Comparison of ENCODE assay signal across 29 mouse cellular contexts in genomic region chr10:14267641-14268040, GRCm38 (mm10).
DNase-seq lines count a peak whose midpoint lies in the region; ATAC-seq lines count a peak whose summit lies in the region.
"Had no signal": no experiment of that assay in that cellular context is flagged by ENCODE, and none has a peak within 500 bp of the region (broad histone marks: within the 10 kb centered on the region; RNA-seq: fewer than 3 reads in every experiment).

No protein-coding gene starts in this region.

- H3K4me3 ChIP-seq in heart, embryonic 11.5 days (ENCODE audit: low read depth, low read length): no peak overlapping the region
- H3K4me3 ChIP-seq: forebrain, embryonic 10.5 days; heart, embryonic 13.5 days; hindbrain, embryonic 12.5 days; midbrain, embryonic 12.5 days; neural tube, embryonic 15.5 days; stomach, embryonic 15.5 days had no signal

- no peak overlapping the region for H3K4me2 ChIP-seq in heart, embryonic 11.5 days
- H3K4me2 ChIP-seq: heart, embryonic 13.5 days; hindbrain, embryonic 12.5 days; lung, embryonic 14.5 days; midbrain, embryonic 12.5 days; neural tube, embryonic 15.5 days; stomach, embryonic 15.5 days had no signal

- no peak overlapping the region for H3K27ac ChIP-seq in heart, embryonic 11.5 days (ENCODE audit: low read depth, low read length)
- H3K27ac ChIP-seq: forebrain, embryonic 10.5 days; heart, embryonic 13.5 days; hindbrain, embryonic 12.5 days; liver, embryonic 14.5 days; midbrain, embryonic 12.5 days; neural tube, embryonic 15.5 days; stomach, embryonic 15.5 days had no signal

- no peak overlapping the region for H3K9ac ChIP-seq in heart, embryonic 11.5 days (ENCODE audit: low read depth, low read length)
- H3K9ac ChIP-seq: heart, embryonic 13.5 days; hindbrain, embryonic 12.5 days; liver, embryonic 14.5 days; lung, embryonic 14.5 days; midbrain, embryonic 12.5 days; neural tube, embryonic 15.5 days; stomach, embryonic 15.5 days had no signal

- H3K27me3 ChIP-seq in heart, embryonic 11.5 days (ENCODE audit: control insufficient read depth, insufficient read depth, low read length): no peaks in the 10 kb centered on the region
- H3K27me3 ChIP-seq: CH12.LX; heart, embryonic 13.5 days; hindbrain, embryonic 12.5 days; midbrain, embryonic 12.5 days; neural tube, embryonic 15.5 days; stomach, embryonic 15.5 days had no signal

- no peaks in the 10 kb centered on the region for H3K9me3 ChIP-seq in heart, embryonic 11.5 days (replicated peaks; ENCODE audit: control insufficient read depth, low read length)
- H3K9me3 ChIP-seq: forebrain, embryonic 10.5 days; G1E; heart, embryonic 13.5 days; hindbrain, embryonic 12.5 days; midbrain, embryonic 12.5 days; neural tube, embryonic 15.5 days; stomach, embryonic 15.5 days had no signal

- H3K36me3 ChIP-seq in heart, embryonic 11.5 days (ENCODE audit: control insufficient read depth, insufficient read depth, low read length): no peaks in the 10 kb centered on the region
- H3K36me3 ChIP-seq: forebrain, embryonic 10.5 days; G1E; heart, embryonic 13.5 days; hindbrain, embryonic 12.5 days; midbrain, embryonic 12.5 days; neural tube, embryonic 15.5 days; stomach, embryonic 15.5 days had no signal

- 70% methylated on average over 3 of the region's 3 CpGs for WGBS in heart, embryonic 11.5 days (ENCODE audit: insufficient replicate concordance)

- ATAC-seq in heart, embryonic 11.5 days (replicated peaks; ENCODE audit: insufficient number of reproducible peaks, low FRiP score, low TSS enrichment): no peak
- ATAC-seq: intestine, postnatal 0 days; Patski had no signal

- DNase-seq in layer of hippocampus, adult 11-12 months (ENCODE audit: low spot score): peak; percentile 8
- DNase-seq in layer of hippocampus, postnatal 25 days (ENCODE audit: extremely low spot score in 1 of 2, low spot score in 1 of 2): no peak
- peak; percentile 21 to 39 for DNase-seq in right cerebral cortex, postnatal 10 days (ENCODE audit: low spot score in 2 of 2)
- DNase-seq in right cerebral cortex, postnatal 4 days: no peak
- peak; percentile 53 for DNase-seq in layer of hippocampus, adult 9-11 months
- DNase-seq in urinary bladder, postnatal 25 days (ENCODE audit: low spot score): no peak
- DNase-seq: adrenal gland, postnatal 36 days; B cell, adult 2 months; cerebellum, adult 11 months; cerebellum, postnatal 10 days; gastrocnemius, postnatal 25 days; heart, adult 18-20 months; heart, postnatal 14 days; kidney, postnatal 36 days; lung, embryonic 14.5 days; thymus, adult 2 months; thymus, postnatal 4 days had no signal

- H3K4me1 ChIP-seq in heart, embryonic 11.5 days (ENCODE audit: control insufficient read depth, insufficient read depth, low read length): no peaks in the 10 kb centered on the region
- H3K4me1 ChIP-seq: forebrain, embryonic 10.5 days; heart, embryonic 13.5 days; hindbrain, embryonic 12.5 days; midbrain, embryonic 12.5 days; neural tube, embryonic 15.5 days; stomach, embryonic 15.5 days had no signal

Comparison
In these comparisons a context has a peak if more than half of its experiments do, and no peak if none do; other contexts are left out.
1. DNase-seq: peak in layer of hippocampus, adult 11-12 months (single experiment), right cerebral cortex, postnatal 10 days (2 of 2) and layer of hippocampus, adult 9-11 months (single experiment); none in layer of hippocampus, postnatal 25 days (0 of 2), right cerebral cortex, postnatal 4 days (single experiment) and urinary bladder, postnatal 25 days (single experiment).